Mouse (Mus musculus) cerebellum, adult 11-12 months (tissue): ENCODE measurements around the gene Trrap.

ENCODE experiments used
- DNase-seq: peaks from one replicate; pipeline ENCODE4 v3.0.0; 2022

Trrap gene

DNA sequence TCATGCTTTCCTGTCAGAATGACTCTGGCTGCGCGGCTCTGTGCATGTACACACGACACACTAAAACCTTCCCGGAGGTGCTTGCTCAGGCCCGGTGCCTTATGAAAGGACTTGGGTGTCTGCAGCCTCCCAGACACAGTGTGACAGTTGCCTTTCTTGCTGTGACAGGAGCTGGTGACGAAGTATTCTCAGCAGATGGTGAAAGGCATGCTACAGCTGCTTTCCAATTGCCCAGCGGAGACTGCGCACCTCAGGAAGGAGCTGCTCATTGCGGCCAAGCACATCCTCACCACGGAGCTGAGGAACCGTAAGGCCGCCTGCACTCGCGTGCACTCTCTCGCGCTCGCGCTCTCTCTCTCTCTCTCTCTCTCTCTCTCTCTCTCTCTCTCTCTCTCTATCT is 18.9 kb downstream of the Trrap start:
- DNase-seq = no peak

GRCm38 (mm10) chr5:144793374-144793773 is 25.8 kb downstream of the Trrap start:
- DNase-seq = no peak

GRCm38 (mm10) chr5:144794687-144795086 is 27.2 kb downstream of the Trrap start:
- DNase-seq = peak; percentile 22

DNA sequence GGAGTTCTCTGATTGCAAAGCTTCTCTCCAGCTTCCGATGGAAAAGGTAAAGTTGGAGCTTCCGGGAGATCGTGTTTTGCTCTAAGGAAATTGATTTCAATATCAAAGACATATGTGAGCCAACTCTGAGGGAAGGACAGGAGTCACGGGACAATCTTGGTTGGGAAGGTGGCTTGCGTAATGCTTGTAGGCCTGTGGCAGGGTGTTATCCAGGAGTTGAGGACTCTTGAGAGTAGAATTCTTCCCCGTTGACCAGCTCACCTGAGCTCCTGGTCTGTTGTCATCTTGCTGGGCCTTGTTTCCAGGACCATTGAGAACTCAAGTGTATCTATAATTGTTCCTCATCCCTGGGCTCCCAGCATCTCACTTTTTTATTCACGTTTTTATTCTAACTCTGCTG is 29.6 kb downstream of the Trrap start:
- no peak for DNase-seq

DNA sequence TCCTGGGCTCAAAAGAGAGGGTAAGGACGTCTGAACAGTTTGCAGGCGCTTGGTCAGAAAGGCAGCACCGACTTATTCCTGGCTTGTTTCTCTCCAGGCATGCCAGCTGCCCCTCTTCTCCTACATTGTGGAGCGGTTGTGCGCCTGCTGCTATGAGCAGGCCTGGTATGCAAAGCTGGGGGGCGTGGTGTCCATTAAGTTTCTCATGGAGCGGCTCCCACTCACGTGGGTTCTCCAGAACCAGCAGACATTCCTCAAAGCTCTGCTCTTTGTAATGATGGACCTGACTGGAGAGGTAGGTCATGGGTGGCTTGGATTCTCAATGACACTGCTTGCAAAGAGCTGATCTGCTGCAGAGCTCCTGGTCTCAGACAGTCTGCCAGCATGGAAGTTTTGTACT is 35.5 kb downstream of the Trrap start:
- DNase-seq = no peak

DNA sequence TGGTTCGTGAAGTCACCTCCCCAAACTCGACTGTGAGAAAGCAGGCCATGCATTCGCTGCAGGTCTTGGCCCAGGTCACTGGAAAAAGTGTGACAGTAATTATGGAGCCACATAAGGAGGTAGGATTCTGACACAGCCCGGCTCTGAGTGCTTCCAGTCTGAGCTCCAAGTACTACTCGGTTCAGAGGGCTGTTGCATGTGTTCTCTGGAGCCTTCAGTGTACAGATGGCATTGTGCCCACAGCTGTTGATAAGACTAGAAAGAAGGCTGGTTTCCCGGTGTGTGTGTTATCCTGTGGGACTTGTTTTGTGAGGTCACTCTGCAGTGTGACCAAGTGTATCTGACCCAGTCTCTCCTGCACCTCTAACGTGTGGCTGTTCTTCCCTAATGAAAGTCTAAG is 36.6 kb downstream of the Trrap start:
- no peak for DNase-seq

- no peak for DNase-seq
Measured at GRCm38 (mm10) chr5:144806931-144807330, 39.4 kb downstream of the Trrap start.

GRCm38 (mm10) chr5:144828365-144829102 is 61.0 kb downstream of the Trrap start:
- peak; percentile 70 for DNase-seq

- DNase-seq = no peak
Measured at GRCm38 (mm10) chr5:144829631-144830030, 62.1 kb downstream of the Trrap start.

- no peak for DNase-seq
Measured at GRCm38 (mm10) chr5:144831840-144832469, 64.4 kb downstream of the Trrap start.

GRCm38 (mm10) chr5:144836100-144836499 is 68.6 kb downstream of the Trrap start:
- DNase-seq = no peak

- DNase-seq = peak; percentile 92
Measured at GRCm38 (mm10) chr5:144845352-144845751, 77.8 kb downstream of the Trrap start.

DNA sequence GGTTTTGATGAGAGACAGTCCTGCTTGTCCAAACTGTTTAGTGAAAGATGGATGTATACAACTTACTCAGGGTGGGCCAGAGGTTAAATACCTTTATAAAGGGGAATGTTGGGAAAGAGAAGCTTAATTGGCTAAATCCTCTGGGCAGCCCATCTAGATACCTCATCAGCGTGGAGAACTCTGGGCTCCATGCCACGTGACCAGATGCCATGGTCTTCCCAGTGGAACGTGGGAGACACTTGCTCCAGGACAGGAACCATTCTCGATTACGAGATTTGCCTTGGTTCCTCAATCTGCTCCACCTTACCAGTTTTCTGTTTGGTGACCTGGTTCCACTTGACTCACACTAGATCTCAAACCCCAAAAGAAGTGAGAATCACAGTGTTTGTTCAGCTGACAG is 81.2 kb downstream of the Trrap start:
- no peak for DNase-seq

DNA sequence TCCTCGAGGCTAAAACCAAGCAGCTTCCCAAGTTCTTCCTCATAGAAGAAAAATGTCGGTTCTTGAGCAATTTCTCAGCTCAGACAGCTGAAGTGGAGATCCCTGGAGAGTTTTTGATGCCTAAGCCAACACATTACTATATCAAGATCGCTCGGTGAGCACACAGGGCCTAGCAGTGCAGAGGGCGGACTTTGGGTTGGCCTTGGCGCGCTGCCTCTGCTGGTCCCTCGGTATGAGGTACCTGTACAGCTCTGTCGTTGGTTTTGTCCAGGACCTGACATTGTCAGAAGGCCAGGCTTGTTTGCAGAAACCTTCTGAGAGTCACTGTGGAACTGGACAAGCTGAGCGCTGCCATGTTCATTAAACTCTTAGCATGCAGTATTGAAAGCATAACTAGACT is 82.4 kb downstream of the Trrap start:
- DNase-seq = no peak

DNA sequence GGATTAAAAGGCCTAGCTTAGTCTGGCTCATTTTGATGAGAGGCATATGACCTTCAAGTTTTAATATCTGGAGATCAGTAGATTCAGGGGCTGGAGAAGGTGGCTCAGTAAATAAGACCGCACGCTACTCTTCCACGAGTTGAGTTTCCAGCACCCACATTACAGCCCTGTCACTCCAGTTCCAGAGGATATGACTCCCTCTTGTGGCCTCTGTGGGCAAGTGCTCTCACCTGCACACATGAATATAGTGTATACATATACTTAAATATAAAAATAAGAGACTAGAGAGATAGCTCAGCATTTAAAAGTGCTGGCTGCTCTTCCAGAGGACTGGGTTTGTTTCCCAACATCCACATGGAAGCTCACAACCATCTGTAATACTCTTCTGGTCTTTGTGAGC is 84.3 kb downstream of the Trrap start:
- DNase-seq = no peak

DNA sequence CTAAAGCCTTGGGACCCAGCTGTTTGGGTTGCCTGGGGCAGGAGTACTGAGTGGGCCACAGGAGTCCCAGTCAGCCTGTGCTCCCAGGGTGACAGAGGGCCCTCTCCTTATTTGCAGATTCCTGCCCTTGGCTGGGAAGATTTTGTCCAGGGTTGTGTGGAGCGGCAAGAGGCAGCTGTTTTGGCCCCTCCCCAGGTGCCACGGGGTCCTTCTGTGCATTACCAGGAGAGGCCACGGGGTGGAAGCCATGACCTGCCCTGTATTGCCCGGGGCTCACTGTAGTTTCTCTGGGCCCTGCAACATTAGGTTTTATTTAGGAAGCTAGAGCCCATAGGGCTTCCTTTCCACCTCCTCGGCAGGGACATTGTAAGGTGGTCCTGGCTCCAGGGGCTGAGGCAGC is 86.4 kb downstream of the Trrap start:
- no peak for DNase-seq

- no peak for DNase-seq
Measured at GRCm38 (mm10) chr5:144855936-144856335, 88.4 kb downstream of the Trrap start.

GRCm38 (mm10) chr5:144858527-144858926 is 91.0 kb downstream of the Trrap start:
- DNase-seq = no peak

- no peak for DNase-seq
Measured at GRCm38 (mm10) chr5:144859284-144859683, 91.8 kb downstream of the Trrap start.

GRCm38 (mm10) chr5:144860913-144861312 is 93.4 kb downstream of the Trrap start:
- DNase-seq = no peak

DNA sequence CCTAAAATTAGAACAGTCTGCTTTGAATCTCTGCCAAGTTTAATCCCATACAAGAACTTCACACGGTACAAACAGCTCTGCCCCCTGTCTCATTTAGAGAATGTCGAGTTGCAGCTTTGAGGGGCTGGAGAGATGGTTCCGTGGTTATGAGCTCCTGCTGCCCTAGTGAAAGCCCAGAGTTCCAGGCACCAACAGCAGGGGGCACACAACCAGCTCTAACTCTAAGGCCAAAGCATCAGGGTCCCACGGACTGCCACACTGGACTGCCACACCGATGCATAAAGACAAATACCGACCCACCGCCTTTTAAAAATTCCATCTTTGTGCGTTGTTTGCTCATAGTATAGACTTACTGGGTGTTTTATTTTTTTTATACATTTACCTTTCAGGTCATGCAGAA is 99.4 kb downstream of the Trrap start:
- no peak for DNase-seq

DNA sequence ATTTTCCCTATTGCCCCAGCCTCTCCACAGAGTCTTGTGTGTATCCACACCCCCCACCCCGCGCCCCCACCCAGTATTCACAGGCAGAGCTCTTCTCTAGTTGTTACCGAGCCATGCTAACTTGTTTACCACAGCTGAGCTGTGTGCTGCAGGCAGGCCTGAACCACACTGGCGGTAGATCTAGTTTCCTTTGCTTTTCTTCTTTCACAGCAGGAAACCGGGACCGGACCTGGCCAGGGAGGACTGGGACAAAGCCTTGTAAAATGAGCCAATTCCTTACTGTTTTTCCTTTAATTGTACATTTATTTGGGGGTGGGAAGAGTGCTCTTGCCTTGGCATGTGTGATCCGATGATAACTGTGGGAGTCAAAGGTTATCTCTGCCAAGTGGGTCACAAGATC is 101.9 kb downstream of the Trrap start:
- DNase-seq = no peak

GRCm38 (mm10) chr5:144870782-144871181 is 103.2 kb downstream of the Trrap start:
- no peak for DNase-seq

- DNase-seq = no peak
Measured at GRCm38 (mm10) chr5:144871775-144872174, 104.2 kb downstream of the Trrap start.

DNA sequence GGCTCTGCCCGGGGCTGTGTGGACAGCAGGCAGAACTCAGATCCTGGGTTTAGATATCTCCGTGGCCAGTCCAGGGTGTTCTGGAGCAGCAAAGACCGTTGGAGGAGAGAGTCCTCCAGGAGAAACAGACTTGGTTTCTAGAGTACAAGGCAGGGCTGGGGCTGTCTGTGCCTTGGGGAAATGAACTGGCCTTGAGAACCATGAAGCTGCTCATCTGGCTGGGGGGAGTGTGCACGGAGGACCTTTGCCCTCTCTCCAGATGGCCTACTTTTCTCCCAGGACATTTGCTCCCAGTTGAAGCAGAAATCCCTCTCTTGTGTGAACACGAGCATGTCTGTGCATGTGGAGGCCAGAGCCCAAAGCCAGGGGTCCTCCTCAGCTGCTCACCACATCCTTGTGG is 104.8 kb downstream of the Trrap start:
- no peak for DNase-seq
